Mouse (Mus musculus) stomach, postnatal 0 days (tissue): ENCODE measurements around the gene Rimbp2. TPM values are rescaled to one million over a fixed set of nuclear protein-coding genes. Genes with fewer than 3 reads are reported as not detected.

Source experiments
- ATAC-seq: fragments of 200-750 bp; cut with Nextera tagmentation; 2 replicates; pipeline ENCODE4 v1.8.0; 2017; ENCODE audit not compliant: low FRiP score, low TSS enrichment
- DNase-seq: peaks from one replicate; pipeline ENCODE4 v3.0.0-alpha.2; 2016; ENCODE audit warnings: low spot score
- H3K27ac ChIP-seq: fragments of 300-500 bp; sonication (generic); replicated peaks from 2 replicates; pipeline ENCODE4 v1.5.1; 2014; ENCODE audit warnings: mild to moderate bottlenecking, control low read depth
- H3K27me3 ChIP-seq: fragments of 300-500 bp; sonication (generic); 2 replicates; pipeline ENCODE4 v1.6.1; 2014; ENCODE audit warnings: low read length; ENCODE audit not compliant: control insufficient read depth, insufficient read depth
- H3K36me3 ChIP-seq: fragments of 300-500 bp; sonication (generic); 2 replicates; pipeline ENCODE4 v1.6.1; 2014; ENCODE audit warnings: low read length, mixed read lengths; ENCODE audit not compliant: control insufficient read depth, insufficient read depth
- H3K4me1 ChIP-seq: fragments of 300-500 bp; sonication (generic); replicated peaks from 2 replicates; pipeline ENCODE4 v1.6.1; 2014; ENCODE audit warnings: antibody characterized with exemption; ENCODE audit not compliant: control insufficient read depth, insufficient read depth
- H3K4me2 ChIP-seq: fragments of 300-500 bp; sonication (generic); replicated peaks from 2 replicates; pipeline ENCODE4 v1.6.1; 2014; ENCODE audit warnings: low read depth, mild to moderate bottlenecking, control low read depth, moderate library complexity
- H3K4me3 ChIP-seq: fragments of 300-500 bp; sonication (generic); 2 replicates; pipeline ENCODE4 v1.5.1; 2014; ENCODE audit warnings: low read depth, low read length, control low read depth
- H3K9ac ChIP-seq: fragments of 300-500 bp; sonication (generic); 2 replicates; pipeline ENCODE4 v1.6.1; 2014; ENCODE audit warnings: mild to moderate bottlenecking, low read length, control low read depth, mixed read lengths
- H3K9me3 ChIP-seq: fragments of 300-500 bp; sonication (generic); 2 replicates; pipeline ENCODE4 v1.6.1; 2016; ENCODE audit warnings: low read length; ENCODE audit not compliant: control insufficient read depth
- CTCF ChIP-seq: IDR thresholded peaks from 2 replicates; pipeline ENCODE4 v1.5.1; 2016; ENCODE audit warnings: antibody characterized with exemption, low read depth, mild to moderate bottlenecking, moderate library complexity
- EP300 ChIP-seq: optimal IDR thresholded peaks from 2 replicates; pipeline ENCODE3; 2016; ENCODE audit warnings: antibody characterized with exemption
- WGBS: fragments of 180-500 bp; shearing (Covaris S2); extraction: QIAGEN DNeasy Blood & Tissue Kit; methylation state at CpG from one replicate; pipeline ENCODE4 v1.1.7; 2014; 5-methylcytosine and 5-hydroxymethylcytosine counted together
- polyA plus RNA-seq: library from polyadenylated mRNA; unstranded; fragments of >200 nt; fragmentation: Nextera tagmentation; extraction: Ambion mirVana; gene quantifications from 2 replicates; pipeline ENCODE4 v1.2.1, GENCODE M21; 2015

Rimbp2 gene
- polyA plus RNA-seq, 1 experiment from 2014 or later: 0.17 TPM

- WGBS: 35% methylated on average over 4 of the region's 4 CpGs
- H3K4me1 ChIP-seq: no peaks in the 10 kb centered on the region
- no peak overlapping the region for H3K9ac ChIP-seq
- H3K36me3 ChIP-seq: no peaks in the 10 kb centered on the region
- H3K9me3 ChIP-seq: no peaks in the 10 kb centered on the region; the same call in 1 of the 2 replicates
- H3K4me2 ChIP-seq: no peak overlapping the region
- no peaks in the 10 kb centered on the region for H3K27me3 ChIP-seq
- DNase-seq: no peak
- H3K27ac ChIP-seq: no peak overlapping the region
- ATAC-seq: no peak
- no peak overlapping the region for H3K4me3 ChIP-seq
- TF ChIP-seq EP300 (no peak), CTCF (no peak)
Measured at GRCm38 (mm10) chr5:128951472-128951871, 1.8 kb downstream of the Rimbp2 start.

- no peak overlapping the region for H3K4me3 ChIP-seq
- H3K27ac ChIP-seq: no peak overlapping the region
- TF ChIP-seq CTCF: peak; percentile 59
- TF ChIP-seq EP300: no peak
- H3K4me2 ChIP-seq: no peak overlapping the region
- ATAC-seq: no peak
- no peaks in the 10 kb centered on the region for H3K36me3 ChIP-seq
- H3K27me3 ChIP-seq: no peaks in the 10 kb centered on the region
- no peaks in the 10 kb centered on the region for H3K4me1 ChIP-seq
- H3K9me3 ChIP-seq: no peaks in the 10 kb centered on the region
- no peak for DNase-seq
- H3K9ac ChIP-seq: no peak overlapping the region
- WGBS: 69% methylated on average over 5 of the region's 5 CpGs
Measured at GRCm38 (mm10) chr5:128947093-128947492, 6.2 kb downstream of the Rimbp2 start.

- Histone ChIP-seq H3K4me3 (no peak overlapping the region), H3K36me3 (no peaks in the 10 kb centered on the region), H3K9ac (no peak overlapping the region), H3K4me2 (no peak overlapping the region), H3K9me3 (no peaks in the 10 kb centered on the region), H3K27me3 (no peaks in the 10 kb centered on the region), H3K4me1 (no peaks in the 10 kb centered on the region), H3K27ac (no peak overlapping the region)
- no peak for ATAC-seq
- 74% methylated on average over 10 of the region's 10 CpGs for WGBS
- no peak for DNase-seq
- no peak for TF ChIP-seq CTCF
- no peak for TF ChIP-seq EP300
Measured at GRCm38 (mm10) chr5:128940436-128940835, 12.8 kb downstream of the Rimbp2 start.

GRCm38 (mm10) chr5:128935359-128935899 lies 17.9 kb downstream of the Rimbp2 start:
- H3K27ac ChIP-seq: no peak overlapping the region
- H3K4me3 ChIP-seq: no peak overlapping the region
- H3K9ac ChIP-seq: no peak overlapping the region
- no peaks in the 10 kb centered on the region for H3K36me3 ChIP-seq
- H3K4me2 ChIP-seq: no peak overlapping the region
- no peaks in the 10 kb centered on the region for H3K9me3 ChIP-seq
- TF ChIP-seq CTCF: no peak
- TF ChIP-seq EP300: no peak
- H3K27me3 ChIP-seq: no peaks in the 10 kb centered on the region
- DNase-seq (peak; percentile 56), ATAC-seq (peak; percentile 59; the same call in 1 of the 2 replicates)
- no peaks in the 10 kb centered on the region for H3K4me1 ChIP-seq
- 58% methylated on average over 6 of the region's 6 CpGs for WGBS

- no peaks in the 10 kb centered on the region for H3K4me1 ChIP-seq
- no peaks in the 10 kb centered on the region for H3K36me3 ChIP-seq
- ATAC-seq (no peak), DNase-seq (no peak)
- H3K9ac ChIP-seq: no peak overlapping the region
- H3K27ac ChIP-seq: no peak overlapping the region
- H3K4me3 ChIP-seq: no peak overlapping the region
- H3K4me2 ChIP-seq: no peak overlapping the region
- H3K27me3 ChIP-seq: no peaks in the 10 kb centered on the region
- no peaks in the 10 kb centered on the region for H3K9me3 ChIP-seq
- WGBS: 64% methylated on average over 5 of the region's 5 CpGs
- TF ChIP-seq CTCF: no peak
- TF ChIP-seq EP300: no peak
Measured at GRCm38 (mm10) chr5:128932776-128933175, 20.5 kb downstream of the Rimbp2 start.

- Histone ChIP-seq H3K4me3 (no peak overlapping the region), H3K27me3 (no peaks in the 10 kb centered on the region), H3K36me3 (no peaks in the 10 kb centered on the region), H3K9ac (no peak overlapping the region), H3K27ac (no peak overlapping the region), H3K4me2 (no peak overlapping the region), H3K4me1 (no peaks in the 10 kb centered on the region), H3K9me3 (no peaks in the 10 kb centered on the region)
- no peak for DNase-seq
- WGBS: 78% methylated on average over 4 of the region's 4 CpGs
- TF ChIP-seq EP300: no peak
- TF ChIP-seq CTCF: no peak
- no peak for ATAC-seq
Measured at GRCm38 (mm10) chr5:128925073-128925472, 28.2 kb downstream of the Rimbp2 start.
